Mouse (Mus musculus) olfactory bulb, adult 2 months (tissue): ENCODE measurements around the gene Fggy. TPM values are rescaled to one million over a fixed set of nuclear protein-coding genes. Genes with fewer than 3 reads are reported as not detected.

Experiments
- H3K27ac ChIP-seq: fragments of 200-500 bp; 2 replicates; pipeline ENCODE4 v1.5.1; 2012; ENCODE audit warnings: low read depth, low read length; ENCODE audit not compliant: insufficient read depth
- H3K4me1 ChIP-seq: fragments of 200-500 bp; 2 replicates; pipeline ENCODE4 v1.6.1; 2012; ENCODE audit warnings: low read length; ENCODE audit not compliant: control insufficient read depth, insufficient read depth
- H3K4me3 ChIP-seq: fragments of 200-500 bp; 2 replicates; pipeline ENCODE4 v1.5.1; 2012; ENCODE audit warnings: mild to moderate bottlenecking, low read depth, low read length, moderate library complexity; ENCODE audit not compliant: insufficient read depth
- CTCF ChIP-seq: fragments of 200-500 bp; IDR thresholded peaks from 2 replicates; pipeline ENCODE4 v1.5.1; 2012; ENCODE audit warnings: low read depth, mild to moderate bottlenecking, low read length, moderate library complexity; ENCODE audit not compliant: insufficient read depth
- POLR2A ChIP-seq: fragments of 200-500 bp; IDR thresholded peaks from 2 replicates; pipeline ENCODE4 v1.6.1; 2012; ENCODE audit warnings: mild to moderate bottlenecking, low read depth, low read length, moderate library complexity; ENCODE audit not compliant: insufficient read depth
- WGBS: fragments of 180-500 bp; shearing (Covaris S2); methylation state at CpG from one replicate; pipeline ENCODE4 v1.1.7; 2018; 5-methylcytosine and 5-hydroxymethylcytosine counted together
- polyA plus RNA-seq: library from polyadenylated mRNA; stranded (reverse); fragments of >200 nt; gene quantifications from 2 replicates; pipeline ENCODE4 v1.2.4, GENCODE M21; 2012; ENCODE audit warnings: low replicate concordance; ENCODE audit not compliant: missing spikeins, insufficient read depth, insufficient read length

The Fggy gene
- polyA plus RNA-seq, 1 experiment, result not detected

GRCm38 (mm10) chr4:95794651-95795050 lies 237.3 kb downstream of the Fggy start:
- no peak for TF ChIP-seq CTCF
- TF ChIP-seq POLR2A, result no peak
- 92% methylated on average over 6 of the region's 6 CpGs for WGBS
- no peak overlapping the region for H3K4me3 ChIP-seq
- peaks cover 4% of the 10 kb centered on the region; the same call in 1 of the 2 replicates for H3K4me1 ChIP-seq
- H3K27ac ChIP-seq, result no peak overlapping the region

GRCm38 (mm10) chr4:95795283-95795682 lies 238.0 kb downstream of the Fggy start:
- Histone ChIP-seq H3K4me1 (peaks cover 4% of the 10 kb centered on the region; the same call in 1 of the 2 replicates), H3K4me3 (no peak overlapping the region), H3K27ac (no peak overlapping the region)
- no peak for TF ChIP-seq CTCF
- TF ChIP-seq POLR2A, result no peak
- WGBS, result 78% methylated on average over 2 of the region's 2 CpGs

GRCm38 (mm10) chr4:95819650-95820049 lies 262.3 kb downstream of the Fggy start:
- Histone ChIP-seq H3K4me1 (no peaks in the 10 kb centered on the region), H3K4me3 (no peak overlapping the region), H3K27ac (no peak overlapping the region)
- TF ChIP-seq POLR2A (no peak), CTCF (no peak)
- WGBS, result 87% methylated on average over 2 of the region's 2 CpGs

GRCm38 (mm10) chr4:95821906-95822579 lies 264.7 kb downstream of the Fggy start:
- 86% methylated on average over 3 of the region's 3 CpGs for WGBS
- Histone ChIP-seq H3K27ac (no peak overlapping the region), H3K4me3 (no peak overlapping the region), H3K4me1 (no peaks in the 10 kb centered on the region)
- TF ChIP-seq POLR2A (no peak), CTCF (no peak)

GRCm38 (mm10) chr4:95828164-95828563 lies 270.9 kb downstream of the Fggy start:
- no peak overlapping the region for H3K27ac ChIP-seq
- no peaks in the 10 kb centered on the region for H3K4me1 ChIP-seq
- TF ChIP-seq POLR2A (no peak), CTCF (no peak)
- 96% methylated on average over 4 of the region's 4 CpGs for WGBS
- H3K4me3 ChIP-seq, result no peak overlapping the region

- Histone ChIP-seq H3K4me3 (no peak overlapping the region), H3K27ac (no peak overlapping the region), H3K4me1 (no peaks in the 10 kb centered on the region)
- TF ChIP-seq CTCF (no peak), POLR2A (no peak)
- WGBS, result 72% methylated on average over 2 of the region's 2 CpGs
These were observed 273.0 kb downstream of the Fggy start for GRCm38 (mm10) chr4:95830320-95830719.

- 81% methylated on average over 1 of the region's 1 CpGs for WGBS
- Histone ChIP-seq H3K4me1 (no peaks in the 10 kb centered on the region), H3K27ac (no peak overlapping the region), H3K4me3 (no peak overlapping the region)
- TF ChIP-seq POLR2A (no peak), CTCF (no peak)
These were observed 282.6 kb downstream of the Fggy start for GRCm38 (mm10) chr4:95839860-95840259.

GRCm38 (mm10) chr4:95840389-95841053 lies 283.2 kb downstream of the Fggy start:
- TF ChIP-seq POLR2A (no peak), CTCF (no peak)
- H3K4me3 ChIP-seq, result no peak overlapping the region
- H3K27ac ChIP-seq, result no peak overlapping the region
- no peaks in the 10 kb centered on the region for H3K4me1 ChIP-seq
- 73% methylated on average over 6 of the region's 6 CpGs for WGBS

GRCm38 (mm10) chr4:95845981-95846617 lies 288.8 kb downstream of the Fggy start:
- Histone ChIP-seq H3K4me1 (no peaks in the 10 kb centered on the region), H3K27ac (no peak overlapping the region), H3K4me3 (no peak overlapping the region)
- 80% methylated on average over 6 of the region's 6 CpGs for WGBS
- no peak for TF ChIP-seq POLR2A
- no peak for TF ChIP-seq CTCF
